Mouse (Mus musculus): ENCODE measurements around the gene Mmp27. TPM values are rescaled to one million over a fixed set of nuclear protein-coding genes. Genes with fewer than 3 reads are reported as not detected.

The Mmp27 gene
- polyA plus RNA-seq, 1 experiment from 2014 or later = 0.17 TPM

GRCm38 (mm10) chr9:7590063-7590462 is 18.9 kb downstream of the Mmp27 start:
- Histone ChIP-seq H3K27me3 (replicated peaks; ENCODE audit: control insufficient read depth, insufficient read depth, low read length) (no peaks in the 10 kb centered on the region), H3K9me3 (ENCODE audit: control insufficient read depth, low read length) (no peaks in the 10 kb centered on the region), H3K4me2 (ENCODE audit: low read depth, low read length) (no peak overlapping the region), H3K36me3 (ENCODE audit: control insufficient read depth, insufficient read depth, low read length) (no peaks in the 10 kb centered on the region), H3K27ac (replicated peaks; ENCODE audit: low read depth, low read length) (no peak overlapping the region), H3K9ac (ENCODE audit: low read depth, low read length) (no peak overlapping the region), H3K4me3 (ENCODE audit: low read depth, low read length) (no peak overlapping the region), H3K4me1 (ENCODE audit: control insufficient read depth, insufficient read depth, low read length) (no peaks in the 10 kb centered on the region)
- WGBS = 73% methylated on average over 8 of the region's 8 CpGs
- no peak for DNase-seq (ENCODE audit: low spot score)
- ATAC-seq (ENCODE audit: low read depth) = no peak

GRCm38 (mm10) chr9:7593272-7593812 is 22.1 kb downstream of the Mmp27 start:
- Histone ChIP-seq H3K9me3 (ENCODE audit: control insufficient read depth, low read length) (no peaks in the 10 kb centered on the region), H3K4me3 (ENCODE audit: low read depth, low read length) (no peak overlapping the region), H3K4me2 (ENCODE audit: low read depth, low read length) (no peak overlapping the region), H3K27me3 (replicated peaks; ENCODE audit: control insufficient read depth, insufficient read depth, low read length) (no peaks in the 10 kb centered on the region), H3K27ac (replicated peaks; ENCODE audit: low read depth, low read length) (no peak overlapping the region), H3K9ac (ENCODE audit: low read depth, low read length) (no peak overlapping the region), H3K4me1 (ENCODE audit: control insufficient read depth, insufficient read depth, low read length) (no peaks in the 10 kb centered on the region), H3K36me3 (ENCODE audit: control insufficient read depth, insufficient read depth, low read length) (no peaks in the 10 kb centered on the region)
- DNase-seq (ENCODE audit: low spot score) = no peak
- WGBS = 84% methylated on average over 3 of the region's 3 CpGs
- no peak for ATAC-seq (ENCODE audit: low read depth)

- Histone ChIP-seq H3K36me3 (ENCODE audit: control insufficient read depth, insufficient read depth, low read length) (no peaks in the 10 kb centered on the region), H3K27ac (replicated peaks; ENCODE audit: low read depth, low read length) (no peak overlapping the region), H3K4me3 (ENCODE audit: low read depth, low read length) (peak overlapping the region; percentile 33), H3K4me1 (ENCODE audit: control insufficient read depth, insufficient read depth, low read length) (no peaks in the 10 kb centered on the region), H3K4me2 (ENCODE audit: low read depth, low read length) (peak overlapping the region; percentile 54), H3K9me3 (ENCODE audit: control insufficient read depth, low read length) (no peaks in the 10 kb centered on the region), H3K27me3 (replicated peaks; ENCODE audit: control insufficient read depth, insufficient read depth, low read length) (no peaks in the 10 kb centered on the region), H3K9ac (ENCODE audit: low read depth, low read length) (peak overlapping the region; percentile 55)
- DNase-seq (ENCODE audit: low spot score) = peak; percentile 95
- whole genome bisulfite sequencing = 12% methylated on average over 6 of the region's 6 CpGs
- ATAC-seq (ENCODE audit: low read depth) = peak; percentile 97
Measured at GRCm38 (mm10) chr9:7594816-7595540, 23.8 kb downstream of the Mmp27 start.

- ATAC-seq (ENCODE audit: low read depth) (peak; percentile 68; the same call in 1 of the 2 replicates), DNase-seq (ENCODE audit: low spot score) (peak; percentile 74)
- Histone ChIP-seq H3K27ac (replicated peaks; ENCODE audit: low read depth, low read length) (no peak overlapping the region; the same call in 1 of the 2 replicates), H3K27me3 (replicated peaks; ENCODE audit: control insufficient read depth, insufficient read depth, low read length) (no peaks in the 10 kb centered on the region), H3K36me3 (ENCODE audit: control insufficient read depth, insufficient read depth, low read length) (no peaks in the 10 kb centered on the region), H3K4me1 (ENCODE audit: control insufficient read depth, insufficient read depth, low read length) (no peaks in the 10 kb centered on the region), H3K9ac (ENCODE audit: low read depth, low read length) (no peak overlapping the region), H3K4me2 (ENCODE audit: low read depth, low read length) (no peak overlapping the region), H3K4me3 (ENCODE audit: low read depth, low read length) (no peak overlapping the region), H3K9me3 (ENCODE audit: control insufficient read depth, low read length) (no peaks in the 10 kb centered on the region)
- WGBS = 2% methylated on average over 3 of the region's 3 CpGs
Measured at GRCm38 (mm10) chr9:7602982-7603742, 32.0 kb downstream of the Mmp27 start.

GRCm38 (mm10) chr9:7604005-7604404 is 32.8 kb downstream of the Mmp27 start:
- no peaks in the 10 kb centered on the region for H3K4me1 ChIP-seq (ENCODE audit: control insufficient read depth, insufficient read depth, low read length)
- 49% methylated on average over 6 of the region's 6 CpGs for WGBS
- peak; percentile 78; the same call in 1 of the 2 replicates for ATAC-seq (ENCODE audit: low read depth)
- H3K4me2 ChIP-seq (ENCODE audit: low read depth, low read length) = no peak overlapping the region
- no peak overlapping the region for H3K4me3 ChIP-seq (ENCODE audit: low read depth, low read length)
- no peaks in the 10 kb centered on the region for H3K36me3 ChIP-seq (ENCODE audit: control insufficient read depth, insufficient read depth, low read length)
- H3K27me3 ChIP-seq (replicated peaks; ENCODE audit: control insufficient read depth, insufficient read depth, low read length) = no peaks in the 10 kb centered on the region
- no peak overlapping the region for H3K27ac ChIP-seq (replicated peaks; ENCODE audit: low read depth, low read length)
- no peak overlapping the region for H3K9ac ChIP-seq (ENCODE audit: low read depth, low read length)
- DNase-seq (ENCODE audit: low spot score) = peak; percentile 56
- H3K9me3 ChIP-seq (ENCODE audit: control insufficient read depth, low read length) = no peaks in the 10 kb centered on the region

GRCm38 (mm10) chr9:7605638-7606037 is 34.4 kb downstream of the Mmp27 start:
- Histone ChIP-seq H3K4me2 (ENCODE audit: low read depth, low read length) (no peak overlapping the region), H3K4me1 (ENCODE audit: control insufficient read depth, insufficient read depth, low read length) (no peaks in the 10 kb centered on the region), H3K27ac (replicated peaks; ENCODE audit: low read depth, low read length) (no peak overlapping the region), H3K9me3 (ENCODE audit: control insufficient read depth, low read length) (peaks cover 5% of the 10 kb centered on the region; the same call in 1 of the 2 replicates), H3K4me3 (ENCODE audit: low read depth, low read length) (no peak overlapping the region), H3K27me3 (replicated peaks; ENCODE audit: control insufficient read depth, insufficient read depth, low read length) (no peaks in the 10 kb centered on the region), H3K9ac (ENCODE audit: low read depth, low read length) (no peak overlapping the region), H3K36me3 (ENCODE audit: control insufficient read depth, insufficient read depth, low read length) (no peaks in the 10 kb centered on the region)
- DNase-seq (ENCODE audit: low spot score) = no peak
- no peak for ATAC-seq (ENCODE audit: low read depth)
- 91% methylated on average over 12 of the region's 12 CpGs for WGBS

- Histone ChIP-seq H3K36me3 (ENCODE audit: control insufficient read depth, insufficient read depth, low read length) (no peaks in the 10 kb centered on the region), H3K4me2 (ENCODE audit: low read depth, low read length) (no peak overlapping the region), H3K4me3 (ENCODE audit: low read depth, low read length) (no peak overlapping the region), H3K9ac (ENCODE audit: low read depth, low read length) (no peak overlapping the region), H3K27ac (replicated peaks; ENCODE audit: low read depth, low read length) (no peak overlapping the region), H3K27me3 (replicated peaks; ENCODE audit: control insufficient read depth, insufficient read depth, low read length) (no peaks in the 10 kb centered on the region), H3K4me1 (ENCODE audit: control insufficient read depth, insufficient read depth, low read length) (no peaks in the 10 kb centered on the region), H3K9me3 (ENCODE audit: control insufficient read depth, low read length) (no peaks in the 10 kb centered on the region)
- WGBS = 79% methylated on average over 3 of the region's 3 CpGs
- ATAC-seq (ENCODE audit: low read depth) (no peak), DNase-seq (ENCODE audit: low spot score) (no peak)
Measured at GRCm38 (mm10) chr9:7622582-7622981, 51.4 kb downstream of the Mmp27 start.

GRCm38 (mm10) chr9:7627931-7628330 is 56.7 kb downstream of the Mmp27 start, which contains the start of gene Mmp20:
Gene Mmp20 (plus strand): TSS chr9:7628231.
- DNase-seq (ENCODE audit: low spot score) (no peak), ATAC-seq (ENCODE audit: low read depth) (no peak)
- Histone ChIP-seq H3K27me3 (replicated peaks; ENCODE audit: control insufficient read depth, insufficient read depth, low read length) (no peaks in the 10 kb centered on the region), H3K4me3 (ENCODE audit: low read depth, low read length) (no peak within 1 kb of the TSS), H3K9me3 (ENCODE audit: control insufficient read depth, low read length) (no peaks in the 10 kb centered on the region), H3K4me1 (ENCODE audit: control insufficient read depth, insufficient read depth, low read length) (no peaks in the 10 kb centered on the region), H3K9ac (ENCODE audit: low read depth, low read length) (no peak within 1 kb of the TSS), H3K36me3 (ENCODE audit: control insufficient read depth, insufficient read depth, low read length) (no peaks in the 10 kb centered on the region), H3K27ac (replicated peaks; ENCODE audit: low read depth, low read length) (no peak within 1 kb of the TSS), H3K4me2 (ENCODE audit: low read depth, low read length) (no peak within 1 kb of the TSS)
